ENCODE assay signal across 9 mouse cellular contexts in genomic region chr11:98707401-98708281, GRCm38 (mm10). TPM values are rescaled to one million over a fixed set of nuclear protein-coding genes. Genes with fewer than 3 reads are reported as not detected.
DNase-seq lines count a peak whose midpoint lies in the region; ATAC-seq and TF ChIP-seq lines count a peak whose summit lies in the region.
"Had no signal": no experiment of that assay in that cellular context is flagged by ENCODE, and none has a peak within 500 bp of the region (broad histone marks: within the 10 kb centered on the region; RNA-seq: fewer than 3 reads in every experiment).

No protein-coding gene starts in this region.

- no peak overlapping the region for H3K27ac ChIP-seq in hindbrain, postnatal 0 days
- no peak overlapping the region for H3K27ac ChIP-seq in hindbrain, embryonic 13.5 days
- peak overlapping the region; percentile 94 for H3K27ac ChIP-seq in kidney, embryonic 16.5 days (ENCODE audit: low read length)

- H3K9ac ChIP-seq in hindbrain, postnatal 0 days (replicated peaks; ENCODE audit: low read length): 0 out of 2 replicates have a peak overlapping the region, but pooled peaks have one; percentile 18
- no peak overlapping the region for H3K9ac ChIP-seq in hindbrain, embryonic 13.5 days
- H3K9ac ChIP-seq in kidney, embryonic 16.5 days (replicated peaks; ENCODE audit: low read length): peak overlapping the region; percentile 48; the same call in 1 of the 2 replicates

- H3K9me3 ChIP-seq in hindbrain, postnatal 0 days (ENCODE audit: low read length): no peaks in the 10 kb centered on the region
- H3K9me3 ChIP-seq in hindbrain, embryonic 13.5 days: no peaks in the 10 kb centered on the region
- no peaks in the 10 kb centered on the region for H3K9me3 ChIP-seq in kidney, embryonic 16.5 days (ENCODE audit: low read length)
- H3K9me3 ChIP-seq: megakaryocyte, embryonic 14.5 days had no signal

- ATAC-seq in hindbrain, postnatal 0 days: no peak
- no peak for ATAC-seq in hindbrain, embryonic 13.5 days (ENCODE audit: low FRiP score)
- peak; percentile 29; the same call in 1 of the 2 replicates for ATAC-seq in kidney, embryonic 16.5 days (ENCODE audit: low FRiP score, low TSS enrichment)

- no peaks in the 10 kb centered on the region for H3K4me1 ChIP-seq in hindbrain, postnatal 0 days (ENCODE audit: insufficient read depth, low read length)
- peaks cover 4% of the 10 kb centered on the region; the same call in 1 of the 2 replicates for H3K4me1 ChIP-seq in hindbrain, embryonic 13.5 days (replicated peaks)
- peaks cover 81% of the 10 kb centered on the region for H3K4me1 ChIP-seq in kidney, embryonic 16.5 days (ENCODE audit: insufficient read depth, low read length)

- no peak overlapping the region for H3K4me2 ChIP-seq in hindbrain, postnatal 0 days (ENCODE audit: low read depth, low read length)
- no peak overlapping the region for H3K4me2 ChIP-seq in hindbrain, embryonic 13.5 days
- peak overlapping the region; percentile 17; the same call in 1 of the 2 replicates for H3K4me2 ChIP-seq in kidney, embryonic 16.5 days (replicated peaks; ENCODE audit: low read depth, low read length)

- TF ChIP-seq CTCF in hindbrain, postnatal 0 days (IDR thresholded peaks at IDR 0.05; ENCODE audit: low read depth): no peak

- peak; percentile 45 for DNase-seq in hindbrain, postnatal 0 days (ENCODE audit: low spot score)
- peak; percentile 64 to 69 for DNase-seq in heart, adult 9 months (ENCODE audit: low spot score in 2 of 2)
- peak; percentile 78 to 89 for DNase-seq in lung, postnatal 4 days
- DNase-seq in spleen, postnatal 4 days (ENCODE audit: low spot score in 2 of 2): no peak
- DNase-seq in Muller cell, postnatal 12 days (ENCODE audit: inconsistent ontology term): no peak
- no peak for DNase-seq in urinary bladder, postnatal 25 days (ENCODE audit: low spot score)

- H3K4me3 ChIP-seq in hindbrain, postnatal 0 days (ENCODE audit: low read length): no peak overlapping the region
- no peak overlapping the region for H3K4me3 ChIP-seq in hindbrain, embryonic 13.5 days
- no peak overlapping the region for H3K4me3 ChIP-seq in kidney, embryonic 16.5 days (ENCODE audit: low read length)
- H3K4me3 ChIP-seq: megakaryocyte, embryonic 14.5 days had no signal

- peaks cover 38% of the 10 kb centered on the region for H3K36me3 ChIP-seq in hindbrain, postnatal 0 days (ENCODE audit: insufficient read depth, low read length)
- H3K36me3 ChIP-seq in hindbrain, embryonic 13.5 days: peaks cover 89% of the 10 kb centered on the region
- peaks cover 26% of the 10 kb centered on the region; the same call in 1 of the 2 replicates for H3K36me3 ChIP-seq in kidney, embryonic 16.5 days (ENCODE audit: insufficient read depth, low read length)

- no peaks in the 10 kb centered on the region for H3K27me3 ChIP-seq in hindbrain, postnatal 0 days (ENCODE audit: insufficient read depth, low read length)
- H3K27me3 ChIP-seq in hindbrain, embryonic 13.5 days: no peaks in the 10 kb centered on the region
- H3K27me3 ChIP-seq in kidney, embryonic 16.5 days (ENCODE audit: insufficient read depth, low read length): no peaks in the 10 kb centered on the region
- H3K27me3 ChIP-seq: megakaryocyte, embryonic 14.5 days had no signal

- 78% methylated on average over 22 of the region's 22 CpGs for WGBS in hindbrain, postnatal 0 days
- WGBS in hindbrain, embryonic 13.5 days: 87% methylated on average over 22 of the region's 22 CpGs
- 48% methylated on average over 22 of the region's 22 CpGs for WGBS in kidney, embryonic 16.5 days

RNA-seq across cellular contexts. Expression of gene Csf3, which starts 6.6 kb away (rescaled TPM):
- total RNA-seq in hindbrain, postnatal 0 days (2014; rRNA removed): not detected in 2 replicates
- not detected in 2 replicates for polyA plus RNA-seq in hindbrain, postnatal 0 days (2015; fragmentation: Nextera tagmentation; extraction: Ambion mirVana)
- not detected in 2 replicates for polyA plus RNA-seq in hindbrain, embryonic 13.5 days (2015; fragmentation: Nextera tagmentation; extraction: Ambion mirVana)
- polyA plus RNA-seq in kidney, embryonic 16.5 days (2015; fragmentation: Nextera tagmentation; extraction: Ambion mirVana): 0.11 TPM in 1 of 2 replicates, not detected in the other

RNA-seq across cellular contexts. Expression of gene Med24, which starts 21.6 kb away (rescaled TPM):
- total RNA-seq in hindbrain, postnatal 0 days (2014; rRNA removed): 63.2 and 88.6 TPM in 2 replicates
- 47.1 and 48.3 TPM in 2 replicates for polyA plus RNA-seq in hindbrain, postnatal 0 days (2015; fragmentation: Nextera tagmentation; extraction: Ambion mirVana)
- polyA plus RNA-seq in hindbrain, embryonic 13.5 days (2015; fragmentation: Nextera tagmentation; extraction: Ambion mirVana): 72.4 and 75.2 TPM in 2 replicates
- polyA plus RNA-seq in kidney, embryonic 16.5 days (2015; fragmentation: Nextera tagmentation; extraction: Ambion mirVana): 71.4 and 73.9 TPM in 2 replicates

RNA-seq across cellular contexts. Expression of gene Psmd3, which starts 25.3 kb away (rescaled TPM):
- total RNA-seq in hindbrain, postnatal 0 days (2014; rRNA removed): 131 and 143 TPM in 2 replicates
- 185 and 190 TPM in 2 replicates for polyA plus RNA-seq in hindbrain, postnatal 0 days (2015; fragmentation: Nextera tagmentation; extraction: Ambion mirVana)
- 176 and 182 TPM in 2 replicates for polyA plus RNA-seq in hindbrain, embryonic 13.5 days (2015; fragmentation: Nextera tagmentation; extraction: Ambion mirVana)
- polyA plus RNA-seq in kidney, embryonic 16.5 days (2015; fragmentation: Nextera tagmentation; extraction: Ambion mirVana): 289 and 303 TPM in 2 replicates

RNA-seq across cellular contexts. Expression of gene Thra, which starts 32.8 kb away (rescaled TPM):
- total RNA-seq in hindbrain, postnatal 0 days (2014; rRNA removed): 725 and 812 TPM in 2 replicates
- polyA plus RNA-seq in hindbrain, postnatal 0 days (2015; fragmentation: Nextera tagmentation; extraction: Ambion mirVana): 160 TPM in 2 replicates
- polyA plus RNA-seq in hindbrain, embryonic 13.5 days (2015; fragmentation: Nextera tagmentation; extraction: Ambion mirVana): 117 and 122 TPM in 2 replicates
- 24.4 and 25.9 TPM in 2 replicates for polyA plus RNA-seq in kidney, embryonic 16.5 days (2015; fragmentation: Nextera tagmentation; extraction: Ambion mirVana)

RNA-seq across cellular contexts. Expression of gene Gsdma, which starts 43.5 kb away (rescaled TPM):
- total RNA-seq in hindbrain, postnatal 0 days (2014; rRNA removed): not detected in 2 replicates
- 0.14 and 0.16 TPM in 2 replicates for polyA plus RNA-seq in hindbrain, postnatal 0 days (2015; fragmentation: Nextera tagmentation; extraction: Ambion mirVana)
- polyA plus RNA-seq in hindbrain, embryonic 13.5 days (2015; fragmentation: Nextera tagmentation; extraction: Ambion mirVana): 0.05 TPM in 1 of 2 replicates, not detected in the other
- polyA plus RNA-seq in kidney, embryonic 16.5 days (2015; fragmentation: Nextera tagmentation; extraction: Ambion mirVana): not detected in 2 replicates

Comparison
In these comparisons a context has a peak if more than half of its experiments do, and no peak if none do; other contexts are left out.
1. DNase-seq: peak in hindbrain, postnatal 0 days (single experiment), heart, adult 9 months (2 of 2) and lung, postnatal 4 days (2 of 2); none in spleen, postnatal 4 days (0 of 2), Muller cell, postnatal 12 days (single experiment) and urinary bladder, postnatal 25 days (single experiment).